Mouse (Mus musculus) liver, embryonic 11.5 days (tissue): Measurements from ENCODE around the gene Rap1gap. TPM values are rescaled to one million over a fixed set of nuclear protein-coding genes. Genes with fewer than 3 reads are reported as not detected.
A peak's percentile ranks its signal among the peaks of the same experiment; 100 is the strongest.

ENCODE experiments used
- ATAC-seq: fragments of 200-750 bp; cut with Nextera tagmentation; replicated peaks from 2 replicates; pipeline ENCODE4 v1.8.0; 2017; ENCODE audit warnings: moderate number of reproducible peaks, mild to moderate bottlenecking, moderate TSS enrichment, moderate library complexity; ENCODE audit not compliant: low FRiP score
- DNase-seq: peaks from one replicate; pipeline ENCODE4 v3.0.0-alpha.2; 2017; ENCODE audit warnings: low spot score
- H3K27ac ChIP-seq: fragments of 300-500 bp; sonication (generic); 2 replicates; pipeline ENCODE4 v1.5.1; 2014; ENCODE audit warnings: mild to moderate bottlenecking, low read depth, low read length, control low read depth
- H3K27me3 ChIP-seq: fragments of 300-500 bp; sonication (generic); replicated peaks from 2 replicates; pipeline ENCODE4 v1.6.1; 2014; ENCODE audit warnings: low read length, mixed read lengths; ENCODE audit not compliant: control insufficient read depth, insufficient read depth
- H3K36me3 ChIP-seq: fragments of 300-500 bp; sonication (generic); 2 replicates; pipeline ENCODE4 v1.6.1; 2014; ENCODE audit warnings: mild to moderate bottlenecking, low read length, moderate library complexity, mixed read lengths; ENCODE audit not compliant: control insufficient read depth, insufficient read depth
- H3K4me1 ChIP-seq: fragments of 300-500 bp; sonication (generic); replicated peaks from 2 replicates; pipeline ENCODE4 v1.6.1; 2014; ENCODE audit warnings: low read length, mixed read lengths; ENCODE audit not compliant: control insufficient read depth, insufficient read depth
- H3K4me2 ChIP-seq: fragments of 300-500 bp; sonication (generic); 2 replicates; pipeline ENCODE4 v1.6.1; 2014; ENCODE audit warnings: mild to moderate bottlenecking, control low read depth, moderate library complexity
- H3K4me3 ChIP-seq: fragments of 300-500 bp; sonication (generic); 2 replicates; pipeline ENCODE4 v1.5.1; 2014; ENCODE audit warnings: low read depth, low read length, control low read depth
- H3K9ac ChIP-seq: fragments of 300-500 bp; sonication (generic); 2 replicates; pipeline ENCODE4 v1.6.1; 2014; ENCODE audit warnings: low read depth, low read length, control low read depth
- H3K9me3 ChIP-seq: fragments of 300-500 bp; sonication (generic); 2 replicates; pipeline ENCODE4 v1.6.1; 2016; ENCODE audit warnings: low read length, inconsistent platforms, mixed read lengths; ENCODE audit not compliant: control insufficient read depth
- WGBS: fragments of 180-500 bp; shearing (Covaris S2); extraction: QIAGEN DNeasy Blood & Tissue Kit; methylation state at CpG from one replicate; pipeline ENCODE4 v1.1.7; 2014; 5-methylcytosine and 5-hydroxymethylcytosine counted together
- polyA plus RNA-seq: library from polyadenylated mRNA; unstranded; fragments of >200 nt; fragmentation: Nextera tagmentation; extraction: Ambion mirVana; gene quantifications from 2 replicates; pipeline ENCODE4 v1.2.1, GENCODE M21; 2014

Rap1gap gene
- polyA plus RNA-seq, 1 experiment from 2014 or later: 4.1 TPM

- Histone ChIP-seq H3K4me1 (peaks cover 21% of the 10 kb centered on the region), H3K9me3 (no peaks in the 10 kb centered on the region), H3K27ac (no peak overlapping the region), H3K27me3 (peaks cover 3% of the 10 kb centered on the region; the same call in 1 of the 2 replicates), H3K9ac (no peak overlapping the region), H3K4me3 (no peak overlapping the region), H3K4me2 (no peak overlapping the region), H3K36me3 (no peaks in the 10 kb centered on the region)
- DNase-seq (no peak), ATAC-seq (no peak)
- WGBS: 67% methylated on average over 5 of the region's 5 CpGs
These were observed 83.1 kb downstream of the Rap1gap start for GRCm38 (mm10) chr4:137747590-137747989.

- no peak for ATAC-seq
- Histone ChIP-seq H3K36me3 (no peaks in the 10 kb centered on the region), H3K27me3 (peaks cover under 1% of the 10 kb centered on the region; the same call in 1 of the 2 replicates), H3K4me2 (no peak overlapping the region), H3K27ac (no peak overlapping the region), H3K9me3 (no peaks in the 10 kb centered on the region), H3K9ac (no peak overlapping the region), H3K4me3 (no peak overlapping the region), H3K4me1 (peaks cover 30% of the 10 kb centered on the region)
- DNase-seq: no peak
- 54% methylated on average over 4 of the region's 4 CpGs for WGBS
These were observed 84.2 kb downstream of the Rap1gap start for GRCm38 (mm10) chr4:137748726-137749125.

- Histone ChIP-seq H3K4me3 (no peak overlapping the region), H3K4me1 (peaks cover 31% of the 10 kb centered on the region), H3K27me3 (no peaks in the 10 kb centered on the region; the same call in 1 of the 2 replicates), H3K27ac (no peak overlapping the region), H3K9me3 (no peaks in the 10 kb centered on the region), H3K9ac (no peak overlapping the region), H3K36me3 (no peaks in the 10 kb centered on the region), H3K4me2 (no peak overlapping the region)
- WGBS: 65% methylated on average over 9 of the region's 9 CpGs
- DNase-seq (no peak), ATAC-seq (no peak)
These were observed 85.2 kb downstream of the Rap1gap start for GRCm38 (mm10) chr4:137749680-137750079.

GRCm38 (mm10) chr4:137750121-137750520 is 85.6 kb downstream of the Rap1gap start:
- peaks cover 31% of the 10 kb centered on the region for H3K4me1 ChIP-seq
- ATAC-seq: no peak

GRCm38 (mm10) chr4:137751310-137751709 is 86.8 kb downstream of the Rap1gap start:
- Histone ChIP-seq H3K4me1 (peaks cover 31% of the 10 kb centered on the region), H3K27ac (peak overlapping the region; percentile 93), H3K4me3 (no peak overlapping the region), H3K36me3 (no peaks in the 10 kb centered on the region), H3K27me3 (no peaks in the 10 kb centered on the region; the same call in 1 of the 2 replicates), H3K4me2 (peak overlapping the region; percentile 58), H3K9me3 (no peaks in the 10 kb centered on the region), H3K9ac (peak overlapping the region; percentile 58)
- ATAC-seq (peak; percentile 98), DNase-seq (peak; percentile 73)
- WGBS: 37% methylated on average over 8 of the region's 8 CpGs

More at GRCm38 (mm10) chr4:137750121-137750520, 85.6 kb downstream of the Rap1gap start:
- DNase-seq: no peak
- Histone ChIP-seq H3K36me3 (no peaks in the 10 kb centered on the region), H3K27ac (no peak overlapping the region), H3K4me2 (no peak overlapping the region), H3K9me3 (no peaks in the 10 kb centered on the region), H3K4me3 (no peak overlapping the region), H3K27me3 (no peaks in the 10 kb centered on the region; the same call in 1 of the 2 replicates), H3K9ac (0 out of 2 replicates have a peak overlapping the region, but pooled peaks have one; percentile 25)
- 83% methylated on average over 9 of the region's 9 CpGs for WGBS

GRCm38 (mm10) chr4:137751717-137752116 is 87.2 kb downstream of the Rap1gap start:
- Histone ChIP-seq H3K36me3 (no peaks in the 10 kb centered on the region), H3K4me2 (peak overlapping the region; percentile 58), H3K27ac (peak overlapping the region; percentile 93), H3K9me3 (no peaks in the 10 kb centered on the region), H3K4me1 (peaks cover 31% of the 10 kb centered on the region), H3K4me3 (no peak overlapping the region), H3K27me3 (peaks cover 3% of the 10 kb centered on the region; the same call in 1 of the 2 replicates), H3K9ac (peak overlapping the region; percentile 58)
- ATAC-seq (peak; percentile 71), DNase-seq (no peak)
- 58% methylated on average over 9 of the region's 9 CpGs for WGBS

GRCm38 (mm10) chr4:137752471-137752870 is 87.9 kb downstream of the Rap1gap start:
- H3K4me3 ChIP-seq: no peak overlapping the region
- WGBS: 70% methylated on average over 15 of the region's 15 CpGs
- no peaks in the 10 kb centered on the region for H3K36me3 ChIP-seq
- peaks cover 31% of the 10 kb centered on the region for H3K4me1 ChIP-seq
- H3K27ac ChIP-seq: peak overlapping the region; percentile 93; the same call in 1 of the 2 replicates
- peaks cover 4% of the 10 kb centered on the region; the same call in 1 of the 2 replicates for H3K27me3 ChIP-seq
- no peaks in the 10 kb centered on the region for H3K9me3 ChIP-seq
- DNase-seq (no peak), ATAC-seq (no peak)
- peak overlapping the region; percentile 58 for H3K4me2 ChIP-seq
- no peak overlapping the region for H3K9ac ChIP-seq

- ATAC-seq (no peak), DNase-seq (no peak)
- Histone ChIP-seq H3K36me3 (no peaks in the 10 kb centered on the region), H3K27me3 (peaks cover 4% of the 10 kb centered on the region; the same call in 1 of the 2 replicates), H3K9ac (no peak overlapping the region), H3K4me3 (no peak overlapping the region), H3K4me1 (peaks cover 31% of the 10 kb centered on the region), H3K27ac (no peak overlapping the region; the same call in 1 of the 2 replicates), H3K9me3 (no peaks in the 10 kb centered on the region), H3K4me2 (no peak overlapping the region; the same call in 1 of the 2 replicates)
- WGBS: 58% methylated on average over 7 of the region's 7 CpGs
These were observed 88.7 kb downstream of the Rap1gap start for GRCm38 (mm10) chr4:137753199-137753598.

- DNase-seq: no peak
- Histone ChIP-seq H3K4me3 (no peak overlapping the region), H3K9ac (no peak overlapping the region), H3K4me1 (peaks cover 31% of the 10 kb centered on the region), H3K27me3 (peaks cover 4% of the 10 kb centered on the region; the same call in 1 of the 2 replicates), H3K36me3 (no peaks in the 10 kb centered on the region), H3K4me2 (no peak overlapping the region), H3K9me3 (no peaks in the 10 kb centered on the region), H3K27ac (no peak overlapping the region)
- 81% methylated on average over 2 of the region's 2 CpGs for WGBS
- ATAC-seq: no peak
These were observed 89.9 kb downstream of the Rap1gap start for GRCm38 (mm10) chr4:137754446-137754845.
